Mouse (Mus musculus): Measurements from ENCODE around the gene Snrnp27.

DNA sequence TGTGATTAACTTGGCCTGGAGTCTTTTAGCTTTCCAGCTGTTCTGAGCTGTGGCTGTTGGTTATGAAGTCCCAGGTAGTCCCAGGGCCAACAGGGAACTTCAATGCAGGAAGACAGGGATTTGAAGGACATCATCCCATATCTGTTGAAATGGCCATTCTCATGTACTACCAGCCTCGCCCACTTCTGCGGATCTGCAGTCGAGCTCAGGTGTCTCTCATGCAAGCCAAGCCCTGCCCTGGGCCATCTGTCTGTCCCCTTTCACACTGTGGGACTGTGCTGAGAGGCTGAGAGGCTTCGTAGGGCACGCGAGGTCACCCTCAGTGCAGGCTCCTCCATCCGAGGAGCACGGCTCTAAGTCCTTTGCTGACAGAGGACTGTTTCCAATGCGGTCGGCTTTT lies 11.9 kb upstream of the Snrnp27 start:
- TF ChIP-seq POLR2AphosphoS5 (IDR thresholded peaks at IDR 0.05; ENCODE audit: insufficient replicate concordance, low read depth, low read length) (no peak), CTCF (IDR thresholded peaks at IDR 0.05; ENCODE audit: low read depth, low read length) (no peak)

Measured in G1E (cell line).